Mouse (Mus musculus): ENCODE data around the gene Olfr1141.

Olfr1141 gene

GRCm38 (mm10) chr2:87753891-87754290 lies at the start of gene Olfr1141:
Gene Olfr1141 (minus strand): TSS chr2:87753991.
- no peak for DNase-seq

- DNase-seq: no peak
These were observed 46.5 kb upstream of the Olfr1141 start, which contains the start of gene Olfr1143 for GRCm38 (mm10) chr2:87800292-87800691. Gene Olfr1143 (plus strand): TSS chr2:87800592.

GRCm38 (mm10) chr2:87779183-87779582 lies 25.4 kb upstream of the Olfr1141 start, which contains the start of gene Olfr152:
Gene Olfr152 (plus strand): TSS chr2:87779483.
- no peak for DNase-seq

- DNase-seq: no peak
These were observed 22.4 kb upstream of the Olfr1141 start for GRCm38 (mm10) chr2:87776143-87776542.

GRCm38 (mm10) chr2:87743452-87743851 lies 10.3 kb downstream of the Olfr1141 start, which contains the start of gene Olfr1140:
Gene Olfr1140 (plus strand): TSS chr2:87743752.
- no peak for DNase-seq

- DNase-seq: no peak
These were observed 13.9 kb downstream of the Olfr1141 start, which contains the start of gene Olfr1138 for GRCm38 (mm10) chr2:87739878-87740277. Gene Olfr1138 (minus strand): TSS chr2:87739978.

GRCm38 (mm10) chr2:87713079-87713478 lies 40.7 kb downstream of the Olfr1141 start, which contains the start of gene Olfr1137:
Gene Olfr1137 (minus strand): TSS chr2:87713179.
- DNase-seq: no peak
